Mouse (Mus musculus): Measurements from ENCODE around the gene Ppp1r9b.

DNA sequence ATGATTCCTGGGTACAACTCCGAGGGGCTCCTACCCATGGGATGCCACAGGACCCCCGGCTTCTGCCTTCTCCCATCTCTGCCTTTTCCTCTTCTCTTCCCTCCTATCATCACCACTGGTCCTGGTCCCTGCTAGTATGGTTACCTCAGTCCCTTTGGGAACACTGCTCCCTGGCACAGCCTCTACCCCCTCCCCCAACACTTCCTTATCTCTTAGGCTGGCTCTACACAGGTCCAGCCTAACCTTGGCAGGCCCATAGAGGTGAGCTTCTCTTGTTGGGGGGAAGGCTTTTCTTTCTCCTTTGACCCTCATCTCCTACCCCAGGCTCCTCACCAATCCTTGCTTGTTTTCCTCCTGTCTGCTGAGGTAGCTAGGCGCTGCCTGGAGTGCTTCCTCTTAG lies 24.6 kb downstream of the Ppp1r9b start:
- TF ChIP-seq CTCF (conservative IDR thresholded peaks at IDR 0.05; ENCODE audit: insufficient read depth, insufficient read length, low read depth, low read length) (no peak), POLR2A (IDR thresholded peaks at IDR 0.05; ENCODE audit: low read depth, low read length) (no peak)

All from kidney, adult 2 months (tissue).